In the genomic region with DNA sequence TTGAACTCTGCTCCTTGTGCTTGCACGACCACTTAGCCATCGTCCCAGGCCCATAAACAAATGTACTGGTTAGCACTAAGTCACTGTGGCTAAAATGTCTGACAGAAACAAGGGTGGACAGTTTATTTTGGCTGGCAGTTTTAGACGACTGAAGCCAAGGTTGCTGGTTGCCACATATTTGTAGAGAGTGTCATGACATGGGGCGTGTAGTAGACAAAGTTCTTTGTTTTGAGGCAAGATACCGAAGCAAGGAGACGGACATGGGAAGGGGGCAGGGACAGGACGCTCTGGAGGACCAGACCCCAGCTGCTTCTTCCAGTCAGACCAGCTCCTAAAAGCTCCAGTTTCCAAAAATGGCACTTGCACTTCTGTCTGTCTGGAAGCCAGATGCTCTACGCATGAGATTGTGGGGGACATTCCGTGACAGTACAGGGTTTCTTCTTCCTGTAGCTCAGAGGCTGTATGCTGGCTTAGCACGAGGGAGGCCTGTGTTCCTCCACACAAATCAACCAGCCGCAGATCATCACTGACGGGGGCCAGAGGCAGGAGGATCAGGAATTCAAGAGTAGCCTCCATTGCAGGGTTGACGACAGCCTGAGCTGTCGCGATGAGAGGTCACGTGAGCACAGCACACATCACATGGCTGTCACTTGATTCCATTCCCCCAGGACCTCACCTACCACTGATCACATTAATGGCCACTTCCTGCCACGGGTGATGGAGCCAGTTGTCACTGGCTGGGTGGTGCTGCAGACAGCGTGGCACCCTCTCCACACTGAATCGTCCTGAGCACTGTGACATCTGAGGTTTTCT, we compare ENCODE assay signal across 11 mouse cellular contexts. TPM values are rescaled to one million over a fixed set of nuclear protein-coding genes. Genes with fewer than 3 reads are reported as not detected.
DNase-seq lines count a peak whose midpoint lies in the region; ATAC-seq and TF ChIP-seq lines count a peak whose summit lies in the region.
"Had no signal": no experiment of that assay in that cellular context is flagged by ENCODE, and none has a peak within 500 bp of the region (broad histone marks: within the 10 kb centered on the region; RNA-seq: fewer than 3 reads in every experiment).

No protein-coding gene starts in this region.

- H3K36me3 ChIP-seq in kidney, embryonic 16.5 days (ENCODE audit: insufficient read depth, low read length) = no peaks in the 10 kb centered on the region
- no peaks in the 10 kb centered on the region for H3K36me3 ChIP-seq in kidney, adult 2 months (ENCODE audit: control insufficient read depth, insufficient read depth, low read length)
- no peaks in the 10 kb centered on the region for H3K36me3 ChIP-seq in testis, adult 2 months (ENCODE audit: control insufficient read depth, insufficient read depth, low read length)
- peaks cover 11% of the 10 kb centered on the region; the same call in 1 of the 2 replicates for H3K36me3 ChIP-seq in heart, embryonic 14.5 days (ENCODE audit: control insufficient read depth, insufficient read depth, low read length)
- H3K36me3 ChIP-seq: forebrain, embryonic 12.5 days; liver, embryonic 15.5 days had no signal

- H3K4me2 ChIP-seq in kidney, embryonic 16.5 days (replicated peaks; ENCODE audit: low read depth, low read length) = no peak overlapping the region
- peak overlapping the region; percentile 57 for H3K4me2 ChIP-seq in heart, embryonic 14.5 days (ENCODE audit: low read length)
- H3K4me2 ChIP-seq: forebrain, embryonic 12.5 days; liver, embryonic 15.5 days had no signal

- peaks cover 15% of the 10 kb centered on the region for H3K4me1 ChIP-seq in kidney, embryonic 16.5 days (ENCODE audit: insufficient read depth, low read length)
- no peaks in the 10 kb centered on the region for H3K4me1 ChIP-seq in kidney, adult 2 months (ENCODE audit: control insufficient read depth, insufficient read depth, low read length)
- H3K4me1 ChIP-seq in testis, adult 2 months (ENCODE audit: control insufficient read depth, insufficient read depth, low read length) = peaks cover 18% of the 10 kb centered on the region
- peaks cover 10 to 19% of the 10 kb centered on the region in 2 experiments for H3K4me1 ChIP-seq in heart, embryonic 14.5 days (ENCODE audit: control insufficient read depth in 2 of 2, insufficient read depth in 2 of 2, low read length in 2 of 2)
- H3K4me1 ChIP-seq: forebrain, embryonic 12.5 days; liver, embryonic 15.5 days had no signal

- no peaks in the 10 kb centered on the region for H3K27me3 ChIP-seq in kidney, embryonic 16.5 days (ENCODE audit: insufficient read depth, low read length)
- no peaks in the 10 kb centered on the region for H3K27me3 ChIP-seq in kidney, adult 2 months (replicated peaks; ENCODE audit: control insufficient read depth, insufficient read depth, low read length)
- no peaks in the 10 kb centered on the region for H3K27me3 ChIP-seq in testis, adult 2 months (ENCODE audit: control insufficient read depth, insufficient read depth, low read length)
- H3K27me3 ChIP-seq in heart, embryonic 14.5 days (ENCODE audit: control insufficient read depth, insufficient read depth, low read length) = 0 out of 2 replicates have a peak, but pooled peaks cover 3% of the 10 kb centered on the region
- H3K27me3 ChIP-seq: forebrain, embryonic 12.5 days; liver, embryonic 15.5 days had no signal

- TF ChIP-seq CTCF in kidney, adult 2 months (conservative IDR thresholded peaks at IDR 0.05; ENCODE audit: insufficient read depth, insufficient read length, low read depth, low read length) = no peak
- no peak for TF ChIP-seq CTCF in testis, adult 2 months (IDR thresholded peaks at IDR 0.05; ENCODE audit: control insufficient read depth, insufficient read depth, insufficient replicate concordance, low read depth, low read length)

- peak; percentile 23; the same call in 1 of the 2 replicates for ATAC-seq in kidney, embryonic 16.5 days (ENCODE audit: low FRiP score, low TSS enrichment)
- ATAC-seq in heart, embryonic 14.5 days (ENCODE audit: insufficient number of reproducible peaks, insufficient read depth, low FRiP score, low read depth) = peak; percentile 24; the same call in 1 of the 2 replicates

- H3K27ac ChIP-seq in kidney, embryonic 16.5 days (ENCODE audit: low read length) = no peak overlapping the region
- no peak overlapping the region for H3K27ac ChIP-seq in kidney, adult 2 months (ENCODE audit: insufficient read depth, low read depth, low read length)
- H3K27ac ChIP-seq in testis, adult 2 months (ENCODE audit: control insufficient read depth, insufficient read depth, low read depth, low read length) = peak overlapping the region; percentile 35; the same call in 1 of the 2 replicates
- peak overlapping the region; percentile 22 to 38; a peak in 2 of 4 replicates for H3K27ac ChIP-seq in heart, embryonic 14.5 days (replicated peaks in 1 of 2; ENCODE audit: control insufficient read depth in 1 of 2, insufficient read depth in 1 of 2, low read depth in 2 of 2, low read length in 2 of 2)
- H3K27ac ChIP-seq: forebrain, embryonic 12.5 days; liver, embryonic 15.5 days had no signal

- no peak for DNase-seq in kidney, adult 2 months
- DNase-seq in testis, postnatal 10 days (ENCODE audit: low spot score) = no peak
- DNase-seq in spleen, postnatal 4 days (ENCODE audit: low spot score in 2 of 2) = no peak
- DNase-seq in embryo, embryonic 10 days (ENCODE audit: low spot score) = no peak
- DNase-seq: adrenal gland, postnatal 25 days; cerebellum, adult 9-11 months had no signal

- H3K9ac ChIP-seq in kidney, embryonic 16.5 days (replicated peaks; ENCODE audit: low read length) = no peak overlapping the region
- H3K9ac ChIP-seq in heart, embryonic 14.5 days (ENCODE audit: low read length) = peak overlapping the region; percentile 36; the same call in 1 of the 2 replicates
- H3K9ac ChIP-seq: forebrain, embryonic 12.5 days; liver, embryonic 15.5 days had no signal

- no peak for TF ChIP-seq POLR2A in kidney, adult 2 months (IDR thresholded peaks at IDR 0.05; ENCODE audit: low read depth, low read length)
- no peak for TF ChIP-seq POLR2A in testis, adult 2 months (IDR thresholded peaks at IDR 0.05; ENCODE audit: control insufficient read depth, low read depth, low read length)

- no peak overlapping the region for H3K4me3 ChIP-seq in kidney, embryonic 16.5 days (ENCODE audit: low read length)
- H3K4me3 ChIP-seq in kidney, adult 2 months (ENCODE audit: insufficient read depth, low read depth, low read length) = no peak overlapping the region
- H3K4me3 ChIP-seq in testis, adult 2 months (ENCODE audit: control insufficient read depth, low read depth, low read length) = no peak overlapping the region
- no peak overlapping the region for H3K4me3 ChIP-seq in heart, embryonic 14.5 days (ENCODE audit: control insufficient read depth in 1 of 2, insufficient read depth in 1 of 2, low read depth in 1 of 2, low read length in 2 of 2)
- H3K4me3 ChIP-seq: forebrain, embryonic 12.5 days; liver, embryonic 15.5 days had no signal

- WGBS in kidney, embryonic 16.5 days = 41% methylated on average over 19 of the region's 19 CpGs
- 37% methylated on average over 19 of the region's 19 CpGs for WGBS in kidney, adult 2 months
- WGBS in heart, embryonic 14.5 days = 28% methylated on average over 19 of the region's 19 CpGs

- H3K9me3 ChIP-seq in kidney, embryonic 16.5 days (ENCODE audit: low read length) = 0 out of 2 replicates have a peak, but pooled peaks cover 5% of the 10 kb centered on the region
- 0 out of 2 replicates have a peak, but pooled peaks cover 2% of the 10 kb centered on the region for H3K9me3 ChIP-seq in heart, embryonic 14.5 days (ENCODE audit: control insufficient read depth, low read length)
- H3K9me3 ChIP-seq: forebrain, embryonic 12.5 days; liver, embryonic 15.5 days had no signal

RNA-seq across cellular contexts. Expression of a gene that starts 1.2 kb away (rescaled TPM):
- polyA plus RNA-seq in kidney, embryonic 16.5 days (2015; fragmentation: Nextera tagmentation; extraction: Ambion mirVana) = 0.69 and 1.1 TPM in 2 replicates
- polyA plus RNA-seq in kidney, adult 2 months (2012; rRNA removed) = 1.5 and 2.8 TPM in 2 replicates
- 0.41 and 0.84 TPM in 2 replicates for polyA plus RNA-seq in testis, adult 2 months (2012; rRNA removed)
- polyA plus RNA-seq in heart, embryonic 14.5 days (2014; fragmentation: Nextera tagmentation; extraction: Ambion mirVana) = 0.91 and 1.1 TPM in 2 replicates
- polyA plus RNA-seq: liver, embryonic 15.5 days had no signal

RNA-seq across cellular contexts. Expression of a gene that starts 12.6 kb away (rescaled TPM):
- polyA plus RNA-seq in kidney, embryonic 16.5 days (2015; fragmentation: Nextera tagmentation; extraction: Ambion mirVana) = not detected in 2 replicates
- not detected in 2 replicates for polyA plus RNA-seq in kidney, adult 2 months (2012; rRNA removed)
- polyA plus RNA-seq in testis, adult 2 months (2012; rRNA removed) = not detected in 2 replicates
- not detected in 2 replicates for polyA plus RNA-seq in heart, embryonic 14.5 days (2014; fragmentation: Nextera tagmentation; extraction: Ambion mirVana)
- polyA plus RNA-seq: forebrain, embryonic 12.5 days; liver, embryonic 15.5 days had no signal

Comparison
In these comparisons a context has a peak if more than half of its experiments do, and no peak if none do; other contexts are left out.
1. H3K27ac ChIP-seq: peak in testis, adult 2 months (single experiment) and heart, embryonic 14.5 days (2 of 2); none in kidney, embryonic 16.5 days (single experiment) and kidney, adult 2 months (single experiment).